Mouse (Mus musculus) megakaryocyte, adult 5-6 weeks (primary cell): ENCODE data around the gene Otub2. TPM values are rescaled to one million over a fixed set of nuclear protein-coding genes. Genes with fewer than 3 reads are reported as not detected.
A peak's percentile ranks its signal among the peaks of the same experiment; 100 is the strongest.
"Not testable (repeated sequence)": the region's sequence is repeated elsewhere in the genome, so short reads cannot be mapped to it uniquely, and the experiment has no call there.

Source experiments
- ATAC-seq: 2 replicates; pipeline ENCODE4 v1.8.0; 2016; ENCODE audit warnings: mild to moderate bottlenecking, inconsistent platforms; ENCODE audit not compliant: poor library complexity, severe bottlenecking
- total RNA-seq, 2 experiments: library from RNA; stranded (forward) in 1 of 2; stranded (reverse) in 1 of 2; fragments of 153-499, 151-499 nt in 1 of 2; fragments of 221-1000, 200-1000 nt in 1 of 2; gene quantifications; 2 replicates each; pipeline versions ENCODE4 v1.2.3 to v1.2.4; 2015 to 2017

Gene Otub2
- total RNA-seq, 2 experiments from 2014 or later: 0.77 to 1.1 TPM

DNA sequence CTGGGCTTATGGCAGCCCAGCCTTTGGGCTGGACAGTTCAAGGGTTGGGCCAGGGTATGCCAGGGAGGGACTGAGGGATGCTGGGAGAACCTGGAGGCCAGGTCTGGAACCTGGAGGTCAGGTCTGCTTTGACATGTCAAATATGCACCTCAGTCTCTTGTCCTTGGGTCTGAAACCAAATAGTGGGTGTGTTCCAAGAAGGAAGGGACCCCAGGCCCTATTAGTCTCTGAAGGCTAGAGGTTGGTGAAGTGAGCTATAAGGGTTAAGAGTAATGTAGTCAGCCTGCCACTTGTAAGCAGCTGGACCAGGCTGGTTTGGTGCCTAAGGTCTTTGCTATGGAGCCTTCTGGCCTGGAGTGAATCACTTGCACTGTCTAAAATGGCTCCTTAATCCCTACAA, 46.4 kb downstream of the Otub2 start:
- ATAC-seq: no peak

- ATAC-seq: peak; percentile 39
Measured at GRCm38 (mm10) chr12:103437601-103438000, 49.1 kb downstream of the Otub2 start.

DNA sequence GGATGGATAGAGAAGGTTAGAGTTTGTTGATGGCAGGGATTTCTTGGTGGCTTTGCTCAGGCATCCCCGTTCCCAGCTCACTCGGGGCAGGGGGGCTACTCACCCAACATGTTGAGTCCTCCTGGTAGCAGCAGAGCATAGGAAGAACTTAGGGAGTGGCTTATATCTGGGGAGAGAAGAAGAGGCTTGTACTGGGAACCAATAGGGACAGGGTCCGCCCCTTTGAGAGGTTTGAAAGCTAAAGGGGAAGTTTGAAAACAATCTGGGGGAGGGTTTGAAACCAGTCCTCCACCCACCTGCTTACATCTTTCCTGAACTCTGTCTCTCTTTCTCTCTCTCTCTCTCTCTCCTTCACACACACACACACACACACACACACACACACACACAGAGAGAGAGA, 55.0 kb downstream of the Otub2 start, which contains the start of gene Ifi27l2a:
Gene Ifi27l2a (minus strand): TSS at position 157 of the 400 bp plus-strand sequence.
- peak; percentile 91 for ATAC-seq

- not testable (repeated sequence) for ATAC-seq
Measured at GRCm38 (mm10) chr12:103444261-103444660, 55.8 kb downstream of the Otub2 start.

- no peak for ATAC-seq
Measured at GRCm38 (mm10) chr12:103445060-103445459, 56.6 kb downstream of the Otub2 start.

DNA sequence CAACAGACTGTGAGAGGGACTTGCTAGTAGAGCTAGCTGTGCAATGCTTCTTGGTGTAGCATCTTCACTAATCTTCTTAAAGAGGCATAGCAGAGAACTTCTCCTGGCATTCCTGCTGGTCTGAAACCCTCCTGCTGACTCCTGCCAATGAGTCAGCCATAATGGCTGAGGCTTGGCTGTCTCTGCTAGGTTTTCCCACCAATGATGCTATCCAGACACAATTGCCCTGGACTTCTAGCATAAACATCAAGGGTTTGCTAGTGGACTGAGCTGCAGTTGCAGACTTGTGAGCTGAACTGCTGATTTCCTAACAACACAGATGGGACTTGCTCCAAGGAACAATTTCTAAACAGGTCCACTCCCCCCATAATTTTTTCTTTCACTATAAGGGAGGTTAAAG, 64.9 kb downstream of the Otub2 start:
- no peak for ATAC-seq

Other genes with a start within 250 kb of the Otub2 start
- gene Prima1, start 146.5 kb upstream of the Otub2 start, total RNA-seq (2015): not detected in 2 replicates
- gene Prima1, start 146.5 kb upstream of the Otub2 start, total RNA-seq (2017): not detected in 2 replicates
- not detected in 2 replicates for gene Fam181a, start 77.7 kb upstream of the Otub2 start, total RNA-seq (2015)
- not detected in 2 replicates for gene Fam181a, start 77.7 kb upstream of the Otub2 start, total RNA-seq (2017)
- 0.11 and 0.27 TPM in 2 replicates for gene Asb2, start 32.7 kb upstream of the Otub2 start, total RNA-seq (2015)
- gene Asb2, start 32.7 kb upstream of the Otub2 start, total RNA-seq (2017): 0.33 TPM in 1 of 2 replicates, not detected in the other
- gene 9330161L09Rik, start 19.1 kb downstream of the Otub2 start, total RNA-seq (2015): 0.94 TPM in 1 of 2 replicates, not detected in the other
- gene 9330161L09Rik, start 19.1 kb downstream of the Otub2 start, total RNA-seq (2017): 0.89 and 1.4 TPM in 2 replicates
- gene Ddx24, start 37.1 kb downstream of the Otub2 start, total RNA-seq (2015): 53.0 and 58.9 TPM in 2 replicates
- 63.8 and 73.0 TPM in 2 replicates for gene Ddx24, start 37.1 kb downstream of the Otub2 start, total RNA-seq (2017)
- 46.3 and 55.9 TPM in 2 replicates for gene Ifi27, start 45.5 kb downstream of the Otub2 start, total RNA-seq (2015)
- 19.3 and 26.8 TPM in 2 replicates for gene Ifi27, start 45.5 kb downstream of the Otub2 start, total RNA-seq (2017)
- 433 and 468 TPM in 2 replicates for gene Ifi27l2a, start 55.0 kb downstream of the Otub2 start, total RNA-seq (2015)
- gene Ifi27l2a, start 55.0 kb downstream of the Otub2 start, total RNA-seq (2017): 365 and 515 TPM in 2 replicates
- not detected in 2 replicates for gene Ifi27l2b, start 68.5 kb downstream of the Otub2 start, total RNA-seq (2015)
- gene Ifi27l2b, start 68.5 kb downstream of the Otub2 start, total RNA-seq (2017): not detected in 2 replicates
- gene Ppp4r4, start 143.6 kb downstream of the Otub2 start, total RNA-seq (2015): not detected in 2 replicates
- not detected in 2 replicates for gene Ppp4r4, start 143.6 kb downstream of the Otub2 start, total RNA-seq (2017)
- gene Serpina10, start 242.8 kb downstream of the Otub2 start, total RNA-seq (2015): not detected in 2 replicates
- 0.08 TPM in 1 of 2 replicates, not detected in the other for gene Serpina10, start 242.8 kb downstream of the Otub2 start, total RNA-seq (2017)